Mouse (Mus musculus): ENCODE results near the gene Rilpl1. TPM values are rescaled to one million over a fixed set of nuclear protein-coding genes. Genes with fewer than 3 reads are reported as not detected.
"Not testable (repeated sequence)": the region's sequence is repeated elsewhere in the genome, so short reads cannot be mapped to it uniquely, and the experiment has no call there.

The Rilpl1 gene
- polyA plus RNA-seq, 1 experiment = 15.2 TPM

DNA sequence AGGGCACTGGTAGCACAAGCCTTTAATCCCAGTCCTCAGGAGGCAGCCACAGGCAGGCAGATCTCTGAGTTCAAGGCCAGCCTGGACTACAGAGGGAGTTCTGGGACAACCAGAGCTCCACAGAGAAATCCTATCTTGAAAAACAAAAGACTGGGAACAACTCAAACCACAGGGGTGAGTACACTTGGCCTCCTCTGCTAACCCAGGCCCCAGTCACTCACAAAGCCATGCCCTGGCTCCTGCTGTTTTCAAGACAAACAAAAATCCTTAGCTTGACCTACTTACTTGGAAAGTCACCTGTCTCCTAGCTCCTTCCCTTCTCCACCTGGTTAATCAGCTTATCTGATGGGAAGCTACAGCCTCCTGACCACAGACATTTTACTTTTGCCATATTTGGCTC, 66.3 kb downstream of the Rilpl1 start:
- TF ChIP-seq MYOD1 (IDR thresholded peaks at IDR 0.05; ENCODE audit: control insufficient read depth, insufficient read length, low read depth) (no peak), CEBPB (IDR thresholded peaks at IDR 0.05; ENCODE audit: low read depth) (no peak), MAX (IDR thresholded peaks at IDR 0.05) (no peak), CTCF (IDR thresholded peaks at IDR 0.05; ENCODE audit: control insufficient read depth, insufficient read depth, insufficient read length) (no peak), USF1 (IDR thresholded peaks at IDR 0.05; ENCODE audit: low read depth) (no peak), FOSL1 (IDR thresholded peaks at IDR 0.05; ENCODE audit: insufficient read depth, low read length, poor library complexity, severe bottlenecking) (no peak), MYOG (IDR thresholded peaks at IDR 0.05; ENCODE audit: control insufficient read depth, extremely low read depth, insufficient read length) (no peak)
- no peaks in the 10 kb centered on the region for H3K27me3 ChIP-seq (ENCODE audit: control insufficient read depth, insufficient read depth, insufficient read length)
- no peak overlapping the region for H3ac ChIP-seq (ENCODE audit: control insufficient read depth, insufficient read length, low read depth)
- H3K36me3 ChIP-seq (ENCODE audit: control insufficient read depth, insufficient read depth) = peaks cover 26% of the 10 kb centered on the region
- no peak overlapping the region for H3K4me3 ChIP-seq (ENCODE audit: insufficient read depth, poor library complexity, severe bottlenecking)
- no peaks in the 10 kb centered on the region for H3K79me2 ChIP-seq (ENCODE audit: control insufficient read depth, insufficient read depth)
- H3K79me3 ChIP-seq (ENCODE audit: low read depth) = no peaks in the 10 kb centered on the region

DNA sequence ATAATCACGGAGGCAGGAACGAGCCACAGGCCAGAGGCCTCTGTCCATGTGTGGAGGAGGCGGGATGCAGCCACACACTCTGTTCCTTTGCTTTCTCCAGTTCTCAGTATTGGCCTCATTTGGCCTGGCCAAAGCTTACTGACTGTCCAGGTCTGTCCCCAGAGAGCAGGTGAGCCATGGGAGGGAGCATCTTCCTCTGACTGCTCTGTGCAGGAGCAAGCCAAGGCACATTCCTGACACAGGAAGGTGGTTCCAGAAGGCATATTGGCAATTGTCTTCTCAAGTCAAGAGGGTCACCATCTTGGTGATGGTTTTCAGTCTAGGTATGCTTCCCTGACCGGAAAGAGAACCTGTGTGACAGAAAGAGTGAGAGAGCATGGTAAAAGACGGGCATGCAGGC, 67.7 kb downstream of the Rilpl1 start:
- no peaks in the 10 kb centered on the region for H3K79me3 ChIP-seq (ENCODE audit: low read depth)
- no peak overlapping the region for H3K4me3 ChIP-seq (ENCODE audit: insufficient read depth, poor library complexity, severe bottlenecking)
- H3K27me3 ChIP-seq (ENCODE audit: control insufficient read depth, insufficient read depth, insufficient read length) = no peaks in the 10 kb centered on the region
- TF ChIP-seq USF1 (IDR thresholded peaks at IDR 0.05; ENCODE audit: low read depth) (no peak), MAX (IDR thresholded peaks at IDR 0.05) (no peak), MYOG (IDR thresholded peaks at IDR 0.05; ENCODE audit: control insufficient read depth, extremely low read depth, insufficient read length) (no peak), CEBPB (IDR thresholded peaks at IDR 0.05; ENCODE audit: low read depth) (no peak), FOSL1 (IDR thresholded peaks at IDR 0.05; ENCODE audit: insufficient read depth, low read length, poor library complexity, severe bottlenecking) (no peak)
- no peaks in the 10 kb centered on the region for H3K79me2 ChIP-seq (ENCODE audit: control insufficient read depth, insufficient read depth)
- H3K36me3 ChIP-seq (ENCODE audit: control insufficient read depth, insufficient read depth) = peaks cover 40% of the 10 kb centered on the region
- H3ac ChIP-seq (ENCODE audit: control insufficient read depth, insufficient read length, low read depth) = no peak overlapping the region

DNA sequence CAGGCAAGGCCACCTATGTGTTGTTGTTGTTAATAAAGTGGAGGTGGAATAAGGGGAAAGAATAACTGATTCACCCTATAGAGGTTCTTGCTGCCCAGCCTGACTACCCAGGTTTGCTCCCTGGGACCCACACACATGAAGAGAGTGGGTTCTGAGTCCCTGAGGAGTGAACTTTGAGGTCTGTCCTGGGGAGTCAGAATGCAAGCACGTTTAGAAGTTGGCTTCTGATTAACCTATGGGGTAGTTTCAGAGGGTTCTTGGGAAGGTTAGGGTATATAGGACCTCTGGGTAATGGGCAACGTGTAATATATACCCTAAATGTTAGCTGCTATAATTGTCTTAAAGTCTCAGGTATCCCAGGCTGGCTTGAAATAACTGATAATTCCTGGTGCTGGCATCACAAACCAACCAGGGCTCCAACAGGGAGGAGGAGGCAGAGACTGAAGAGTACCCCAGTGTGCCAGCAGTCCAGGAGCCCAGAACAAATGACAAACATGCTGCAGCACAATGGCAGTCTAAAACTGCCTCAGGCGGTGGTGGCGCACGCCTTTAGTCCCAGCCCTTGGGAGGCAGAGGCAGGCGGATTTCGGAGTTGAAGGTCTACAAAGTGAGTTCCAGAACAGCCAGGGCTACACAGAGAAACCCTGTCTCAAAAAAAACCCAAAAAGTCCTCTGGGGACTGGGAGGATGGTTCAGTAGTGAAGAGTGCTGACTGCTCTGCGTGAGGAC, 68.7 kb downstream of the Rilpl1 start:
- H3K36me3 ChIP-seq (ENCODE audit: control insufficient read depth, insufficient read depth) = peaks cover 46% of the 10 kb centered on the region

DNA sequence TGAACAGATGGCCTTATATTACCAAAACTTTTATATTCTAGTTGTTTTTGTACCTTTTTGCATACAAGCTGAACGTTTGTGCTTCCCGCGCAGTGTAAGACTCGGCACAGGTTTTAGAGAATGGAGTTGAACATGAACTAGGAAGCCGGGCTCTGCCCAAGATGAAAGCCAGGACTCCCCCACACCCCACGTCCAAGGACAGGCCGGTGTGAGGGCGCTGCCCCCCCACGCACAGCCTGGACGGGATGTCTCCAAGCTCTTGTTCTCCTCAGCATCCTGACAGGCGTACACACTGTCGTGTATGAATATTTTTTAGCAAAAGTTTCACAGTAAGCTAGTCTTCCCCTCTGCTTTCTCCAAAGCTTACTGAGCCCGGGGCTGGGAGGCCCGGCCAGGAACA, 70.3 kb downstream of the Rilpl1 start:
- not testable (repeated sequence) for H3K79me3 ChIP-seq (ENCODE audit: low read depth); H3K4me3 ChIP-seq (ENCODE audit: insufficient read depth, poor library complexity, severe bottlenecking); H3ac ChIP-seq (ENCODE audit: control insufficient read depth, insufficient read length, low read depth); H3K79me2 ChIP-seq (ENCODE audit: control insufficient read depth, insufficient read depth); H3K27me3 ChIP-seq (ENCODE audit: control insufficient read depth, insufficient read depth, insufficient read length)
- peaks cover 61% of the 10 kb centered on the region for H3K36me3 ChIP-seq (ENCODE audit: control insufficient read depth, insufficient read depth)

More for the DNA sequence above, 68.7 kb downstream of the Rilpl1 start:
- Histone ChIP-seq H3K4me3 (ENCODE audit: insufficient read depth, poor library complexity, severe bottlenecking) (no peak overlapping the region), H3K79me2 (ENCODE audit: control insufficient read depth, insufficient read depth) (no peaks in the 10 kb centered on the region), H3K27me3 (ENCODE audit: control insufficient read depth, insufficient read depth, insufficient read length) (no peaks in the 10 kb centered on the region), H3K79me3 (ENCODE audit: low read depth) (no peaks in the 10 kb centered on the region), H3ac (ENCODE audit: control insufficient read depth, insufficient read length, low read depth) (no peak overlapping the region)
- TF ChIP-seq MYOG (IDR thresholded peaks at IDR 0.05; ENCODE audit: control insufficient read depth, extremely low read depth, insufficient read length) = no peak
- no peak for TF ChIP-seq USF1 (IDR thresholded peaks at IDR 0.05; ENCODE audit: low read depth)
- no peak for TF ChIP-seq FOSL1 (IDR thresholded peaks at IDR 0.05; ENCODE audit: insufficient read depth, low read length, poor library complexity, severe bottlenecking)
- TF ChIP-seq CTCF (IDR thresholded peaks at IDR 0.05; ENCODE audit: control insufficient read depth, insufficient read depth, insufficient read length) = no peak
- TF ChIP-seq CEBPB (IDR thresholded peaks at IDR 0.05; ENCODE audit: low read depth) = no peak
- TF ChIP-seq MAX (IDR thresholded peaks at IDR 0.05) = no peak
- no peak for TF ChIP-seq MYOD1 (IDR thresholded peaks at IDR 0.05; ENCODE audit: control insufficient read depth, insufficient read length, low read depth)

DNA sequence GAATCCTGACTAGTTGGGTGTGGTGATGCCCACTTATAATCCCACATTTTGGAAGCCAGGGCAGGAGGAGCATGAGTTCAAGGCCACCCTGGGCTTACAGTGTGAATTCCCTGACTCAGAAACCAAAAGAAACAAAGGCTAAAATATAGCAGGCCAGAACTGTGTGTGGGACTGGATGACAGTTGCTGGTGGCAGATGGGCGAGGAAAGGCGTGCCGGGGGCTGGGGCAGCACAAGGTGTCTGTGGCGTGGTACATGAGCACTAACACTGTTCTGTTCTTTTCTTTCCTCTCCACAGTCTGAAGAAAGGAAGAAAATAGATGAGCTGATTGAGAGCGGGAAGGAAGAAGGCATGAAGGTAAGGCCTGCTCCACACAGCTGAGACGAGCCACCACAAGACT, 74.4 kb downstream of the Rilpl1 start:
- TF ChIP-seq USF1 (IDR thresholded peaks at IDR 0.05; ENCODE audit: low read depth) (no peak), MYOD1 (IDR thresholded peaks at IDR 0.05; ENCODE audit: control insufficient read depth, insufficient read length, low read depth) (no peak), MAX (IDR thresholded peaks at IDR 0.05) (no peak)
- Histone ChIP-seq H3K4me3 (ENCODE audit: insufficient read depth, poor library complexity, severe bottlenecking) (no peak overlapping the region), H3ac (ENCODE audit: control insufficient read depth, insufficient read length, low read depth) (no peak overlapping the region), H3K79me2 (ENCODE audit: control insufficient read depth, insufficient read depth) (peaks cover 18% of the 10 kb centered on the region), H3K79me3 (ENCODE audit: low read depth) (peaks cover 6% of the 10 kb centered on the region), H3K36me3 (ENCODE audit: control insufficient read depth, insufficient read depth) (peaks cover 87% of the 10 kb centered on the region), H3K27me3 (ENCODE audit: control insufficient read depth, insufficient read depth, insufficient read length) (no peaks in the 10 kb centered on the region)

DNA sequence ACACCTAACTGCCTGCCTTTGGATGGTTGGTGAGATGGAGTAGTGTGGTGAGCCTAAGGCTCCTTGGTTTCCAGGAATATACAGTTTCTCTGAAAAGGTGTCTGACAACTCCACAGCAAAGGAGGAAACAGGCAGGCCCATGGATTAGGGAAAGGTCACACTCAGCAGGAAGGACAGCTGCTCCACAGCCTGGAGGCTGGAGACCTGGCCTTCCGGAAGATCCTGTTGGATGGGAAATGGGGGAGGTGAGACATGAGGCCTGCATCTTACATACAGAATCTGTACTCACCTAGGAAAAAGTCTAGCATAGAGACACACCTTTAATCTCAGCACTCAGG, 77.1 kb downstream of the Rilpl1 start:
- H3K36me3 ChIP-seq (ENCODE audit: control insufficient read depth, insufficient read depth) = peaks cover 94% of the 10 kb centered on the region
- TF ChIP-seq USF1 (IDR thresholded peaks at IDR 0.05; ENCODE audit: low read depth) (no peak), FOSL1 (IDR thresholded peaks at IDR 0.05; ENCODE audit: insufficient read depth, low read length, poor library complexity, severe bottlenecking) (no peak), MYOG (IDR thresholded peaks at IDR 0.05; ENCODE audit: control insufficient read depth, extremely low read depth, insufficient read length) (no peak), CTCF (IDR thresholded peaks at IDR 0.05; ENCODE audit: control insufficient read depth, insufficient read depth, insufficient read length) (no peak), MYOD1 (IDR thresholded peaks at IDR 0.05; ENCODE audit: control insufficient read depth, insufficient read length, low read depth) (no peak), CEBPB (IDR thresholded peaks at IDR 0.05; ENCODE audit: low read depth) (no peak), MAX (IDR thresholded peaks at IDR 0.05) (no peak)
- H3K27me3 ChIP-seq (ENCODE audit: control insufficient read depth, insufficient read depth, insufficient read length) = no peaks in the 10 kb centered on the region
- H3ac ChIP-seq (ENCODE audit: control insufficient read depth, insufficient read length, low read depth) = no peak overlapping the region
- peaks cover 45% of the 10 kb centered on the region for H3K79me2 ChIP-seq (ENCODE audit: control insufficient read depth, insufficient read depth)
- H3K79me3 ChIP-seq (ENCODE audit: low read depth) = peaks cover 20% of the 10 kb centered on the region
- H3K4me3 ChIP-seq (ENCODE audit: insufficient read depth, poor library complexity, severe bottlenecking) = no peak overlapping the region

Data from C2C12 (cell line).